Comparison of ENCODE assay signal across 9 mouse cellular contexts in genomic region chr13:23515826-23516620, GRCm38 (mm10). TPM values are rescaled to one million over a fixed set of nuclear protein-coding genes. Genes with fewer than 3 reads are reported as not detected.
DNase-seq lines count a peak whose midpoint lies in the region; ATAC-seq and TF ChIP-seq lines count a peak whose summit lies in the region.
"Had no signal": no experiment of that assay in that cellular context is flagged by ENCODE, and none has a peak within 500 bp of the region (broad histone marks: within the 10 kb centered on the region; RNA-seq: fewer than 3 reads in every experiment).

No protein-coding gene starts in this region.

- H3K27me3 ChIP-seq in lung, embryonic 14.5 days (ENCODE audit: insufficient read depth, low read length) = no peaks in the 10 kb centered on the region
- H3K27me3 ChIP-seq in forebrain, embryonic 11.5 days (ENCODE audit: control insufficient read depth, insufficient read depth, low read length) = no peaks in the 10 kb centered on the region
- H3K27me3 ChIP-seq in limb, embryonic 13.5 days = no peaks in the 10 kb centered on the region
- no peaks in the 10 kb centered on the region for H3K27me3 ChIP-seq in stomach, embryonic 14.5 days (ENCODE audit: control insufficient read depth, insufficient read depth, low read length)

- peak overlapping the region; percentile 96 for H3K4me2 ChIP-seq in lung, embryonic 14.5 days
- peak overlapping the region; percentile 62 for H3K4me2 ChIP-seq in forebrain, embryonic 11.5 days (ENCODE audit: low read depth, low read length, severe bottlenecking)
- peak overlapping the region; percentile 65 for H3K4me2 ChIP-seq in limb, embryonic 13.5 days (replicated peaks)
- peak overlapping the region; percentile 72 for H3K4me2 ChIP-seq in stomach, embryonic 14.5 days (replicated peaks; ENCODE audit: low read depth, low read length)

- peak overlapping the region; percentile 56 for H3K4me3 ChIP-seq in lung, embryonic 14.5 days (ENCODE audit: low read depth, low read length)
- H3K4me3 ChIP-seq in forebrain, embryonic 11.5 days (ENCODE audit: low read depth, low read length) = peak overlapping the region; percentile 42
- peak overlapping the region; percentile 53 for H3K4me3 ChIP-seq in limb, embryonic 13.5 days
- peak overlapping the region; percentile 55 for H3K4me3 ChIP-seq in stomach, embryonic 14.5 days (ENCODE audit: low read depth, low read length)

- no peaks in the 10 kb centered on the region for H3K4me1 ChIP-seq in lung, embryonic 14.5 days (ENCODE audit: insufficient read depth)
- H3K4me1 ChIP-seq in forebrain, embryonic 11.5 days (replicated peaks; ENCODE audit: control insufficient read depth, insufficient read depth, low read length) = 0 out of 2 replicates have a peak, but pooled peaks cover 3% of the 10 kb centered on the region
- H3K4me1 ChIP-seq in limb, embryonic 13.5 days = peaks cover 4% of the 10 kb centered on the region; the same call in 1 of the 2 replicates
- no peaks in the 10 kb centered on the region; the same call in 1 of the 2 replicates for H3K4me1 ChIP-seq in stomach, embryonic 14.5 days (ENCODE audit: control insufficient read depth, insufficient read depth, low read length)

- ATAC-seq in lung, embryonic 14.5 days (ENCODE audit: insufficient read depth) = no peak
- ATAC-seq in forebrain, embryonic 11.5 days (replicated peaks; ENCODE audit: low FRiP score) = no peak
- ATAC-seq in limb, embryonic 13.5 days (ENCODE audit: low FRiP score, low read depth) = no peak
- no peak for ATAC-seq in stomach, embryonic 14.5 days (ENCODE audit: insufficient number of reproducible peaks, insufficient read depth, low FRiP score, low read depth)

- peak overlapping the region; percentile 27; the same call in 1 of the 2 replicates for H3K9ac ChIP-seq in lung, embryonic 14.5 days
- peak overlapping the region; percentile 41; the same call in 1 of the 2 replicates for H3K9ac ChIP-seq in forebrain, embryonic 11.5 days (ENCODE audit: low read length)
- peak overlapping the region; percentile 50; the same call in 1 of the 2 replicates for H3K9ac ChIP-seq in limb, embryonic 13.5 days
- no peak overlapping the region for H3K9ac ChIP-seq in stomach, embryonic 14.5 days (replicated peaks; ENCODE audit: low read depth, low read length)

- TF ChIP-seq CTCF in lung, embryonic 14.5 days (IDR thresholded peaks at IDR 0.05; ENCODE audit: low read depth) = no peak

- 44% methylated on average over 15 of the region's 15 CpGs for WGBS in lung, embryonic 14.5 days
- 57% methylated on average over 15 of the region's 15 CpGs for WGBS in forebrain, embryonic 11.5 days
- 52% methylated on average over 15 of the region's 15 CpGs for WGBS in limb, embryonic 13.5 days
- WGBS in stomach, embryonic 14.5 days = 46% methylated on average over 15 of the region's 15 CpGs

- DNase-seq in lung, embryonic 14.5 days = peak; percentile 37
- DNase-seq in lung, postnatal 10 days = no peak
- no peak for DNase-seq in forebrain, embryonic 11.5 days (ENCODE audit: low spot score)
- no peak for DNase-seq in gastrocnemius, adult 18-20 months (ENCODE audit: low spot score)
- DNase-seq in urinary bladder, postnatal 10 days (ENCODE audit: low spot score) = no peak
- DNase-seq in thymus, postnatal 36 days = no peak

- H3K9me3 ChIP-seq in lung, embryonic 14.5 days (ENCODE audit: low read depth, low read length) = no peaks in the 10 kb centered on the region
- no peaks in the 10 kb centered on the region for H3K9me3 ChIP-seq in forebrain, embryonic 11.5 days (ENCODE audit: control insufficient read depth, low read length)
- H3K9me3 ChIP-seq in limb, embryonic 13.5 days = no peaks in the 10 kb centered on the region
- H3K9me3 ChIP-seq in stomach, embryonic 14.5 days (ENCODE audit: control insufficient read depth, low read depth, low read length) = no peaks in the 10 kb centered on the region

- no peak overlapping the region for H3K27ac ChIP-seq in lung, embryonic 14.5 days (ENCODE audit: low read depth)
- H3K27ac ChIP-seq in forebrain, embryonic 11.5 days (ENCODE audit: low read depth, low read length) = no peak overlapping the region
- peak overlapping the region; percentile 33; the same call in 1 of the 2 replicates for H3K27ac ChIP-seq in limb, embryonic 13.5 days
- H3K27ac ChIP-seq in stomach, embryonic 14.5 days (ENCODE audit: low read length) = peak overlapping the region; percentile 44; the same call in 1 of the 2 replicates

- no peaks in the 10 kb centered on the region for H3K36me3 ChIP-seq in lung, embryonic 14.5 days (ENCODE audit: insufficient read depth)
- H3K36me3 ChIP-seq in forebrain, embryonic 11.5 days (ENCODE audit: control insufficient read depth, insufficient read depth, low read length) = no peaks in the 10 kb centered on the region
- H3K36me3 ChIP-seq in limb, embryonic 13.5 days = no peaks in the 10 kb centered on the region
- H3K36me3 ChIP-seq in stomach, embryonic 14.5 days (ENCODE audit: control insufficient read depth, insufficient read depth, low read length) = no peaks in the 10 kb centered on the region

RNA-seq across cellular contexts. Expression of gene Hist1h4h, which starts 14.8 kb away (rescaled TPM):
- 7.1 and 7.6 TPM in 2 replicates for polyA plus RNA-seq in lung, embryonic 14.5 days (2014; fragmentation: Nextera tagmentation; extraction: Ambion mirVana)
- polyA plus RNA-seq in forebrain, embryonic 11.5 days (2014; fragmentation: Nextera tagmentation; extraction: Ambion mirVana) = 2.0 and 4.9 TPM in 2 replicates
- 4.1 and 8.4 TPM in 2 replicates for polyA plus RNA-seq in limb, embryonic 13.5 days (2015; fragmentation: Nextera tagmentation; extraction: Ambion mirVana)
- polyA plus RNA-seq in stomach, embryonic 14.5 days (2014; fragmentation: Nextera tagmentation; extraction: Ambion mirVana) = 4.8 and 6.7 TPM in 2 replicates
- 100 to 1,000 TPM; 149 to 163 TPM for total RNA-seq in gastrocnemius, adult 18-20 months (2021)

RNA-seq across cellular contexts. Expression of gene Hist1h2af, which starts 17.7 kb away (rescaled TPM):
- polyA plus RNA-seq in lung, embryonic 14.5 days (2014; fragmentation: Nextera tagmentation; extraction: Ambion mirVana) = 13.0 and 14.6 TPM in 2 replicates
- polyA plus RNA-seq in forebrain, embryonic 11.5 days (2014; fragmentation: Nextera tagmentation; extraction: Ambion mirVana) = 7.7 and 9.3 TPM in 2 replicates
- polyA plus RNA-seq in limb, embryonic 13.5 days (2015; fragmentation: Nextera tagmentation; extraction: Ambion mirVana) = 9.3 and 10.0 TPM in 2 replicates
- 7.8 and 14.1 TPM in 2 replicates for polyA plus RNA-seq in stomach, embryonic 14.5 days (2014; fragmentation: Nextera tagmentation; extraction: Ambion mirVana)
- total RNA-seq in gastrocnemius, adult 18-20 months (2021) = 1 to 10 TPM in 1 of 2 experiments, under 1 TPM in 1; 0.73 to 1.9 TPM

RNA-seq across cellular contexts. Expression of gene Hist1h3g, which starts 19.2 kb away (rescaled TPM):
- 6.6 and 7.5 TPM in 2 replicates for polyA plus RNA-seq in lung, embryonic 14.5 days (2014; fragmentation: Nextera tagmentation; extraction: Ambion mirVana)
- polyA plus RNA-seq in forebrain, embryonic 11.5 days (2014; fragmentation: Nextera tagmentation; extraction: Ambion mirVana) = 5.2 and 5.7 TPM in 2 replicates
- polyA plus RNA-seq in limb, embryonic 13.5 days (2015; fragmentation: Nextera tagmentation; extraction: Ambion mirVana) = 9.8 and 10.9 TPM in 2 replicates
- polyA plus RNA-seq in stomach, embryonic 14.5 days (2014; fragmentation: Nextera tagmentation; extraction: Ambion mirVana) = 5.5 and 7.8 TPM in 2 replicates
- total RNA-seq in gastrocnemius, adult 18-20 months (2021) = under 1 TPM; 0.55 to 0.57 TPM

RNA-seq across cellular contexts. Expression of gene Hist1h2bh, which starts 27.2 kb away (rescaled TPM):
- 1.0 and 1.8 TPM in 2 replicates for polyA plus RNA-seq in lung, embryonic 14.5 days (2014; fragmentation: Nextera tagmentation; extraction: Ambion mirVana)
- polyA plus RNA-seq in forebrain, embryonic 11.5 days (2014; fragmentation: Nextera tagmentation; extraction: Ambion mirVana) = 0.85 and 1.2 TPM in 2 replicates
- polyA plus RNA-seq in limb, embryonic 13.5 days (2015; fragmentation: Nextera tagmentation; extraction: Ambion mirVana) = 0.74 and 1.0 TPM in 2 replicates
- 1.1 and 1.2 TPM in 2 replicates for polyA plus RNA-seq in stomach, embryonic 14.5 days (2014; fragmentation: Nextera tagmentation; extraction: Ambion mirVana)
- total RNA-seq in gastrocnemius, adult 18-20 months (2021) = 1 to 10 TPM; 1.0 to 1.1 TPM

RNA-seq across cellular contexts. Expression of gene Btn2a2, which starts 27.4 kb away (rescaled TPM):
- polyA plus RNA-seq in lung, embryonic 14.5 days (2014; fragmentation: Nextera tagmentation; extraction: Ambion mirVana) = 0.63 and 0.73 TPM in 2 replicates
- polyA plus RNA-seq in forebrain, embryonic 11.5 days (2014; fragmentation: Nextera tagmentation; extraction: Ambion mirVana) = 0.48 and 0.59 TPM in 2 replicates
- 1.4 and 1.5 TPM in 2 replicates for polyA plus RNA-seq in limb, embryonic 13.5 days (2015; fragmentation: Nextera tagmentation; extraction: Ambion mirVana)
- polyA plus RNA-seq in stomach, embryonic 14.5 days (2014; fragmentation: Nextera tagmentation; extraction: Ambion mirVana) = 0.22 and 0.30 TPM in 2 replicates
- total RNA-seq in gastrocnemius, adult 18-20 months (2021) = not detected
- polyA plus RNA-seq: gonadal fat pad, adult 2 months had no signal

Comparison
In these comparisons a context has a peak if more than half of its experiments do, and no peak if none do; other contexts are left out.
1. H3K27ac ChIP-seq: peak in limb, embryonic 13.5 days (single experiment) and stomach, embryonic 14.5 days (single experiment); none in lung, embryonic 14.5 days (single experiment) and forebrain, embryonic 11.5 days (single experiment).
2. Peak in every context shown above with its lines, with median percentiles within 50 percentile points of each other: H3K4me2 ChIP-seq and H3K4me3 ChIP-seq.